Mouse (Mus musculus): ENCODE results near the gene Atp9a.

The Atp9a gene

DNA sequence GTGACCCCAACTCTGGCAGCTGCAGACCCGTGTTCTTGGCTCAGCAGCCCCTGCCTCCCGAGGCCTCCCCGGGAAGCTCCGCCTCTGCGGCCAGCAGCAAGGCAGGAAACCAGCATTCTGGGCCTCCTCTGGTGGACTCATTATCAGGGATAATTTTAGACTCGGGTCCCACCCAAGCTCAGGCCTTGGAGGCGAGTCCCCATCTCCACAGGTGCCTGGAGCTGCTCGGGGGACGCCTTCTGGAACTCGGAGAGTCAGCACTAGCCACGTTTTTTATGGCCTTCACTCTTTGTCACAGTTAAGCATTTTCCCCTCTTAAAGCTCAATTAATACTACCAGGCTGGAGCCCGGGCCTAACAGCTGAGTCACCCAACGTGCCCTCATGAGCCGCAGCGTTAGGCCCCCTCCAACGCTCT lies 137.5 kb downstream of the Atp9a start:
- no peak for DNase-seq (ENCODE audit: extremely low read depth, insufficient read length, low spot score)

GRCm38 (mm10) chr2:168602387-168602741 lies 139.8 kb downstream of the Atp9a start:
- DNase-seq (ENCODE audit: extremely low read depth, insufficient read length, low spot score) = no peak

DNA sequence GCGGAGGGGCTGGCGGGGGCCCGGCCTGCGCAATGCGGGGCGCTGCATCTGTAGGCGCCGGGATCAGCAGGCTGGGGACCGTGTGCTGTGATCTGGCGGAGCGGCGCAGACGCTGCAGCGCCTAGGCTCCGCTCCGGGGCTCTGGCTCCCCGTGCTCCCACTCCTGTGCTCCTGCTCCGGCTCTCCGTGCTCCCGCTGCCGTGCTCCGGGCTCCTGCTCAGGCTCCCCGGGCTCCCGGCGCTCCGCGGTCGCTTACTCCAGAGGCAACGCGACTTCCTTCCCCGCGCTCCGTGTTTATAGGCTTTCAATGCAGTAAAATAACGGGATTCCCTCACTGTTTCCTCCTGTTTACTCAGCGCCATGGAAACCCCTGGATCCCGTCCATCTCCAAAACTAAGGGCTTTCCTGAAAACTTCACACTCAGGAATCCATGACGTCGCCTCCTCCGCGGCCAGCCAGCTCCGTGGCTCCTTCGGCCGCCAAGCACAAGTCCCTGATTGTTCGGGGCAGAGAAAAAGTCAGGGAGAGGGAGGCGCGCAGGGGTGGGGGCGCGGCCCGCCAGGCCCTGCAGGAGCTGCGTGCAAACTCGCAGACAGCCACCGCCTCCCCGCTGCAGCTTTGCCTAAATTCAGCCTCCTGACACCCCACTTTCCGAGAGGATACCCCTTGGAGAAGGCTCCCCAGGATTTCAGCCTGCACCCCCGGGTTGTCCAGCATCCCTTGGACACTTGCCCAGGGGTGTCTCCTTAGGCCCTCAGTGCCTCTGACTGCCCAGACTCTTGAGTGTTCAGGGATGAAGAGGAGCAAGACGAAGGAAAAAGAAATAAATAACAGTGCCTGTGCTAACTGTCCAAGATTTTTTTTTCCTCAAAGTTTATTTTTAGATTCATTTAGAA lies 140.5 kb downstream of the Atp9a start, which contains the start of gene Nfatc2:
TSS of gene Nfatc2 (minus strand) at position 167 of the 896 bp plus-strand sequence.
- no peak for DNase-seq (ENCODE audit: extremely low read depth, insufficient read length, low spot score)

DNA sequence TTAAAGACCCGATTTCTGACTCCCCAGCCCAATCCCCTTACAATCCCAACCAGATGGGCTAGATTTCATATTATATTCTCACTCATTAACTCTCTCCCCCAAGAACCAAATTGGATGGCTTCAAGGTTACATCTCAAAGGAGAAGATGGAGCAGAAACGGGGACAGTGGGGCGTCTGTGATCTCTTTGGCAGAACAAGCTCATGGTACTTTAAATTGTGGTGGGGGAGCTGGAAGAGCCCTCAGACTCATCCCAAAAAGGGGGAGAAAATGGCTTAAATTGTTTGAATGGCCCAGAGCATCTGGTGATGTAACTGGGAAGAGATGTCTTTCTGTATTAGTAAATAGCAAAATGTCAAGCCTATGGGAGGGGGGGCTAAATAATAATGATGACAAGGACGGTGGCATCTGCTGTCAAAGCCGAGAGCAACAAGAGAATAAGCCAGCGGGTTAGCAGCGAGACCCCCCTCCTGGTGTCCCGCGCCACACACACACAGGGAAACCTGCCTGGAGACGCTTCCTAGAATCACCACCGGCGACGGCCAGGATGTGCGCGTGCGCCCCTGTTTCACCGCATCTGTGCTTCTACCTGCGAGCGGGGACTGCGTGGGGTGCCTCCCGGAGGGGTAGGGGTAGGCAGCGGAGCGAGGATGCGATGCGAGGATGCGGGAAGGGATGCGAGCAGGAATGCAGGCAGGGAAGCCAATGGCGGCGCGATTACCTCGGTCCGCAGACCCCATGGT lies 141.3 kb downstream of the Atp9a start:
- DNase-seq (ENCODE audit: extremely low read depth, insufficient read length, low spot score) = no peak

DNA sequence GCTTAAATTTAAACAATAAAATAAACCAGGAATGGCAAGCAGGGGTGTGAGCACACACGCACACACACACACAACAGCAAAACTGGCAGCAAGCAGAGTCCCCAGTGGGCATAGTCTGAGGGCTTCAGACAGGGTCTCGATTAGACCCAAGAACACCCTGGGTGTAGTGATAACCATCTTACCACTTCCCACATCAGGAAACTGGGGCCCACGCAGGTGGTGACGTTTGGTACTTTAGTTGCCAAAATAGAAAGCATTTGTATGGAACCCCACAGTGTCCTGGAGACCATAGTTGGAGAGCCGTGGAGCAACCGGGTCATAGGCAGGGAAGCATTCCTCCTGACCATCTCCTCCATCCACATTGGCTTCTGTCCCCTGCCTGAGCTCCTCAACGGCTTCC lies 146.5 kb downstream of the Atp9a start:
- DNase-seq (ENCODE audit: extremely low read depth, insufficient read length, low spot score) = no peak

- DNase-seq (ENCODE audit: extremely low read depth, insufficient read length, low spot score) = no peak
Observed at GRCm38 (mm10) chr2:168593676-168594075, 148.5 kb downstream of the Atp9a start.

DNA sequence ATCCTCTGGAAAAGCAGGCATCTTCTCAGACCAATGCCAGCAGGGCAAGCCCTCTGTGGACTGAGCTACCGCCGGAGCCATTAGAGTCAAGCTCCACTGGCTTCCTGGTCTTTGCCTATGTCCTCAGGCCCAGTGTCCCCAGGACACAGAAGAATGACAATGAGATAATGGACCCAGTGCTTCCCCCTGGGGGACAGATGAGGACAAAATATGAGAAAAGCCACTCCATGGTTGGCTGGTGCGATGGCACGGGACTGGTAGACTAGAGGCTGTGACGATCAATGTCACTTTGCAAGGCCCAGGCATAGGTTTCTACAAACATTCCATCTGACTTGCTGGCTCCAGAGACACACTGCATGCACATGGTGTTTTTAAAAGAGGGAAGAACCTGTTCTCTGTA lies 149.2 kb downstream of the Atp9a start:
- no peak for DNase-seq (ENCODE audit: extremely low read depth, insufficient read length, low spot score)

GRCm38 (mm10) chr2:168591076-168591475 lies 151.1 kb downstream of the Atp9a start:
- no peak for DNase-seq (ENCODE audit: extremely low read depth, insufficient read length, low spot score)

GRCm38 (mm10) chr2:168590556-168590955 lies 151.7 kb downstream of the Atp9a start:
- no peak for DNase-seq (ENCODE audit: extremely low read depth, insufficient read length, low spot score)

DNA sequence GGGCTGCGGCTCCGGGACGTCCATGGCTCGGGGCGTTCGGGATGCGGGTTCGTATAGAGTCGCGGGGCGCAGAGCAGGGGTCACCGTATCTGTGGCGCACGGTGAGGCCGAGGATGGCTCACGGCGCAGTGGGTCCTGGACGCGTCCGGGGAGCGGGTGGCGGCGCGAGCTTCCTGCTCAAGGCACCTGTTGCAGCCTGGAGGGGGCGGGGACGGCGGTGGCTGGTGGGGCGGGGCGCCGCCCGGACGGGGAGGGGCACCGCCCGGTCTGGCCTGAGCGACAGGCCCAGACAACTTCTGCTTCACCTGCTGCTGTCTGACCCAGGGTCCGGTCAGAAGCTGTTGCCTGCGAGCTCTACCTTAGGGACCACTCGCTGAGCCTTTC lies 152.0 kb downstream of the Atp9a start:
- no peak for DNase-seq (ENCODE audit: extremely low read depth, insufficient read length, low spot score)

DNA sequence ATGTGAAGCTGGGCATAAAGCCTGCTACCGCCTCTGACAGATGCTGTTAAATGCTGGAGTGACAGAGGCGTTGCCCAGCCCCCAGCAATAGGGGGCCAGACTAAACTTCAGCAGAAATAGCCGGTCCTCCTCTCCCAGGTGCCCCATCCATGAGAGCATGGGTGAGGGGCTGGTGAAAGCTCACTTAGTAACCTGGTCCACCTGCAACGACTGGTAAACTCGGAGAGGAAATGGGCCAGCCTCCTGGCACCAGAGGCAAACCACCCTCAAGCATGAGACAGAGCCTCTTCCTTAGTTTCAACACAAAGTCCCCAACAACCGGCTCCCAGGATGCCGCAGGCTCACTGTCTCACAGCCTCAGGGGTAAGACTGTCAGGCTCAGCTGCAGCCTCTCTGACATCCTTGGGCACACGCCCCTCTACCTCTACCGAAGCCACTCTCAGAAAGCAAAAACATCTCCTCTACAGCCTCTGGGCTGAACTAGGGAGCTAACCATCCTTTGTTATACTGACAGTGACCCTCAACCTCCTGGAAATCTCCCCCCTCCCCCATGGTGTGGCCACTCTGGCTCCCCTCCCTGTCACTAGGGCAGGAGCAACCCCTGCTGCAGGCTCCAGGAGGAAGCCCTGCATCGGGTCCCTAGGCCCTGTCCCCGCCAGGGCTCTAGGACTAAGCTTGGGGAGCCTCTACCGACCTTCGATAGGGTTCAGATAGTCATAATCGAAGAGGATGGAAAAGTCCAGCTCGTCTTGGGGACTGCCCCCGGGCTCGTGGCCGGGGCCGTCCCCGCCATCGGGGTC lies 152.6 kb downstream of the Atp9a start:
- no peak for DNase-seq (ENCODE audit: extremely low read depth, insufficient read length, low spot score)

- peak; percentile 69 for DNase-seq (ENCODE audit: extremely low read depth, insufficient read length, low spot score)
Observed at GRCm38 (mm10) chr2:168588591-168589367, 153.4 kb downstream of the Atp9a start.

- DNase-seq (ENCODE audit: extremely low read depth, insufficient read length, low spot score) = no peak
Observed at GRCm38 (mm10) chr2:168587159-168587558, 155.1 kb downstream of the Atp9a start.

DNA sequence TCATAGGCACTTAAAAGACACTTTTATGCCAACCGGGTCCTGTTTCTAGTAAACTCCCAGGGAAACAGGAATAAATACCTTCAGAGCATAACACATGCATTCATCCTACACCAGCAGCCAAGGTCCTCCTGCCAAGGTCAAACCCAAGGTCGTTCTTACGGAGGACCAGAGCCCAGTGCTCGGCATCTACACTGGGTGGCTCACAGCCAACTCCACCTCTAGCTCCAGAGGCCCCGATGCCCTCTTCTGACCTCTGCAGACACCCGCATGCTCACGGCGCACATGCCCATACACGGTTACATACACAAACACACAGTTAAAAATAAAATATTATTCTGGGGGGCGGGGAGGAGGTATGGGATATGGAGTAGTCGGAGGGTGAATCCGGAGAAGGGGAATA lies 155.7 kb downstream of the Atp9a start:
- no peak for DNase-seq (ENCODE audit: extremely low read depth, insufficient read length, low spot score)

- DNase-seq (ENCODE audit: extremely low read depth, insufficient read length, low spot score) = no peak
Observed at GRCm38 (mm10) chr2:168584857-168585256, 157.4 kb downstream of the Atp9a start.
